Mouse (Mus musculus) liver, postnatal 0 days (tissue): ENCODE data around the gene Dpp7. TPM values are rescaled to one million over a fixed set of nuclear protein-coding genes. Genes with fewer than 3 reads are reported as not detected.

ENCODE experiments used
- ATAC-seq: fragments of 200-750 bp; cut with Nextera tagmentation; 2 replicates; pipeline ENCODE4 v1.8.0; 2017; ENCODE audit warnings: mild to moderate bottlenecking, moderate library complexity
- DNase-seq: peaks from one replicate; pipeline ENCODE4 v3.0.0-alpha.2; 2016
- H3K27ac ChIP-seq: fragments of 300-500 bp; sonication (generic); 2 replicates; pipeline ENCODE4 v1.5.1; 2014; ENCODE audit warnings: antibody characterized with exemption, moderate library complexity, mild to moderate bottlenecking, low read depth
- H3K27me3 ChIP-seq: fragments of 300-500 bp; sonication (generic); 2 replicates; pipeline ENCODE4 v1.6.1; 2014; ENCODE audit warnings: low read length, control low read depth, mixed read lengths; ENCODE audit not compliant: insufficient read depth
- H3K36me3 ChIP-seq: fragments of 300-500 bp; sonication (generic); replicated peaks from 2 replicates; pipeline ENCODE4 v1.6.1; 2014; ENCODE audit warnings: mild to moderate bottlenecking, control low read depth, low read length, moderate library complexity, mixed read lengths; ENCODE audit not compliant: insufficient read depth
- H3K4me1 ChIP-seq: fragments of 300-500 bp; sonication (generic); 2 replicates; pipeline ENCODE4 v1.6.1; 2014; ENCODE audit warnings: antibody characterized with exemption, mild to moderate bottlenecking, control low read depth; ENCODE audit not compliant: insufficient read depth
- H3K4me2 ChIP-seq: fragments of 300-500 bp; sonication (generic); 2 replicates; pipeline ENCODE4 v1.6.1; 2014; ENCODE audit warnings: low read depth, mild to moderate bottlenecking, low read length, moderate library complexity, mixed read lengths
- H3K4me3 ChIP-seq: fragments of 300-500 bp; sonication (generic); 2 replicates; pipeline ENCODE4 v1.5.1; 2014; ENCODE audit warnings: low read depth, low read length
- H3K9ac ChIP-seq: fragments of 300-500 bp; sonication (generic); replicated peaks from 2 replicates; pipeline ENCODE4 v1.6.1; 2014; ENCODE audit warnings: mild to moderate bottlenecking, moderate library complexity
- H3K9me3 ChIP-seq: fragments of 300-500 bp; sonication (generic); 2 replicates; pipeline ENCODE4 v1.6.1; 2016; ENCODE audit warnings: mild to moderate bottlenecking, control low read depth, low read length, mixed read lengths
- CTCF ChIP-seq: sonication (generic); IDR thresholded peaks from 2 replicates; pipeline ENCODE4 v1.5.1; 2016; ENCODE audit warnings: antibody characterized with exemption, low read depth
- EP300 ChIP-seq: IDR thresholded peaks from 2 replicates; pipeline ENCODE4 v1.6.1; 2016; ENCODE audit warnings: antibody characterized with exemption, low read depth, mild to moderate bottlenecking
- WGBS: fragments of 180-500 bp; shearing (Covaris S2); extraction: QIAGEN DNeasy Blood & Tissue Kit; methylation state at CpG from one replicate; pipeline ENCODE4 v1.1.7; 2014; ENCODE audit not compliant: insufficient replicate concordance; 5-methylcytosine and 5-hydroxymethylcytosine counted together
- polyA plus RNA-seq: library from polyadenylated mRNA; unstranded; fragments of >200 nt; fragmentation: Nextera tagmentation; extraction: Ambion mirVana; gene quantifications from 2 replicates; pipeline ENCODE4 v1.2.1, GENCODE M21; 2015

Gene Dpp7
- polyA plus RNA-seq, 1 experiment from 2014 or later: 15.4 TPM

DNA sequence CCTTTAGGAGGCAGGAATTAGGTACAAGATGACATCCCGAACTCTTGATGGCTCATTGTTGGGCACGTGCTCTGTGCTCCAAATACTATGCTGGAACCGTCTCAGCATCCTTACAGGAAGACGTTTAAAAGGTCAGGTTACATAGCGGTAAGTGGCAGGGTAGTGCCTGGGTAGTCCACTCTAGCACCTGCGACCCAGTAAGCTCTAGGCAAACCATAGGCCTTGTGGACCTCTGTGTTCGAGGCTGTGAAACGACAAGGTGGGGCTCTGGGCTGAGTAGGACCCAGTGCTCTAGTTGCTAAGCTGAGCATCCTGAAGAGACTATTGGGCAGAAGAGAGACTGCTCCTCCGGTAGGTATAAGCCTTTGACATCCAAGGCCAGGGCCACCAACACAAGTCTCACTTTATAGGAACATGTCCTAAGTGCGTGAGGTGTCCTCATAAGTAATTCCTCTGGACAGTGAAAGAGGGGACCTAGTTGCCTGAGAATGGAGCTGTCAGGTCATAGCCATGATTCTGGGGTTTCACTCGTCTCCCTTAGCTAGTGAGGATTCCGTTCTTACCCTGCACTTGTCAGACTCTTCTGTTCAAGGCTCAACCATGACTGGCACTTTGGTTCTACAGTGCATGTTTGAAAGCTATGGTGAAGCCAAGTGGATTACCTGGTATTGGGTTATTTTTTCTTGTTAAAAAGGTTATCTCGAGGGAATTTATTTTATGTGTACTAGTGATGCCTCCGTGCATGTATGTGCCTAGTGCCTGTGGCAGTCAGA, 50.4 kb downstream of the Dpp7 start:
- ATAC-seq (no peak), DNase-seq (no peak)
- H3K27me3 ChIP-seq: peaks cover 44% of the 10 kb centered on the region
- no peaks in the 10 kb centered on the region; the same call in 1 of the 2 replicates for H3K4me1 ChIP-seq
- H3K9ac ChIP-seq: no peak overlapping the region
- no peaks in the 10 kb centered on the region for H3K36me3 ChIP-seq
- no peaks in the 10 kb centered on the region for H3K9me3 ChIP-seq
- WGBS: 45% methylated on average over 14 of the region's 14 CpGs
- H3K27ac ChIP-seq: no peak overlapping the region
- no peak for TF ChIP-seq EP300
- no peak for TF ChIP-seq CTCF
- H3K4me2 ChIP-seq: no peak overlapping the region
- no peak overlapping the region for H3K4me3 ChIP-seq

DNA sequence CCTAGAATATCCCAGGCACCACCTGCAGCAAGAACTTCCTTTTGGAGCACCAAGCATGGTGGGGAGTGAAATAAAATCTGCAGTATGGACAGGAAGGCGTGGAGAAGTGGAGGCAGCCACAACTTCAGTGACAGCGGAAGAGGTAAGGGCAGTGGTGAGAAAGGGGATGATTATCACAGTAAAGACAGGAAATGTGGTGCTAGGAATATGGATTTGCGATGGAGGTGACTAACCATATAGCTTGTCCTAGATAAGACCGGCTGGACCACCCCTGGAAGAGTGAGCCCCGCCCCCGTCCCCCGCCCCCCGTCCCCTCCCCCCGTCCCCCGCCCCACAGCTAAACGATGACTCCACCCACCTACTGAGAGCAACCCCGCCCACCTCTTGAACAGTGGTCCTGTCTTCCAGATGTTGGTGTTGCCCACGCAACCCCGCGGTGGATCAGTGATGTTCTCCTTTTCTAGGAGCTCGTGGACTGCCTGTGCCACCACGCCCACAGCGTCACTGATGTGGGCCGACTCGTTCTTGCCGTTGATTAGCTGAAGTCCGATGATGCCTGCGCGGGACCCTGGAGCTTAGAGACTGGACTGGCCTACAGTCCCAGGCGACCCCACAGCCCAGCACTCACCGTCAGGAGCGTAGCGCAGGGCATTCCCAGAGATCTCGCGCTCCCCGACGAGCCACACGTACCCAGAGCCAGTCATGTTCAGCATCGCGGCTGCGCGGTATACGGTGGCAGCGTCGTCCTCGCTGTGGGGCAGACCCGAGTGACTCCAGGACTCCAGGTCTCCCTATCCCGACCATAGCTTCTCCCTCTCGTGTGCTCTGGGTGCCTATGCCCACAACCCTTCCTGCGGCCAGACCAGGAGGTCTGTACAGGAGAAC, 51.3 kb downstream of the Dpp7 start:
- H3K27me3 ChIP-seq: peaks cover 35% of the 10 kb centered on the region
- no peaks in the 10 kb centered on the region; the same call in 1 of the 2 replicates for H3K4me1 ChIP-seq
- TF ChIP-seq EP300: no peak
- ATAC-seq (no peak), DNase-seq (no peak)
- H3K27ac ChIP-seq: no peak overlapping the region
- 2% methylated on average over 44 of the region's 45 CpGs for WGBS
- no peak overlapping the region for H3K9ac ChIP-seq
- H3K4me2 ChIP-seq: peak overlapping the region; percentile 51
- H3K36me3 ChIP-seq: no peaks in the 10 kb centered on the region
- no peaks in the 10 kb centered on the region for H3K9me3 ChIP-seq
- peak overlapping the region; percentile 13 for H3K4me3 ChIP-seq

DNA sequence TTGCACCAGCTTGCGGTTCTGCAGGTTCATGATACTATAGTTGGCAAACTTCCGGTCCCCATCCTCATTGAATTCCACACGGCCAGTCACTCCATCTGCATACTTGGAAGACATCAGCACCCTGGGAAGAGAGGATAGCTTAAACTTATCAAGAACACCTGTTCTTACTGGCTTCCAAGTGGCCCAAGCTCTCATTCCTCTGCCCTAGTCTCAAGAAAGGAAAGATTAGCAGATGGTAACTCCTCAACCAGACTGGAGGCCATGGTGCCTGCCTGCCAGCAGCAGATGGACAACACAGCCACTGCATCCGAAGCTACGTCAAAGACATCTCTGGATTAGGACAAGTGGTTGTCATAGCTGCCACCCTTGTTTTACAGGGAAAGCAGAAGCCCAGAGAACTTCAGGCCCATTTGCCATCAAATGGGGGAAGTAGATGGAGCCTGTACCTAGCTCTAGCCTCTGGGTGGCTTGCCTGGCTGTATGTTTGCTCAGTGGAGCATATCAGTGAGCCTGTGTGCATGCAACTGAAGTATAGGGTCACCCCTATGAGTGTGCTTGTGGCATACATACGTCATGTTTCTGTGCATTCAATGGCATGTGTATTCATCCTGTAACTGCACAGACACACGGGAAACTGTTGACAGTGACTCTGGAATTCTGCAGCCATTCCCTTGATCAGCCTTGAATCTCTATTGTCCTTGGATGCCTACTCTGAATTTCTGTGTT, 52.1 kb downstream of the Dpp7 start:
- Histone ChIP-seq H3K4me2 (no peak overlapping the region), H3K36me3 (no peaks in the 10 kb centered on the region), H3K27me3 (peaks cover 32% of the 10 kb centered on the region), H3K4me1 (no peaks in the 10 kb centered on the region; the same call in 1 of the 2 replicates), H3K27ac (no peak overlapping the region), H3K9ac (no peak overlapping the region), H3K4me3 (no peak overlapping the region), H3K9me3 (no peaks in the 10 kb centered on the region)
- WGBS: 56% methylated on average over 7 of the region's 7 CpGs
- ATAC-seq: no peak
- TF ChIP-seq CTCF (no peak), EP300 (no peak)
- no peak for DNase-seq

DNA sequence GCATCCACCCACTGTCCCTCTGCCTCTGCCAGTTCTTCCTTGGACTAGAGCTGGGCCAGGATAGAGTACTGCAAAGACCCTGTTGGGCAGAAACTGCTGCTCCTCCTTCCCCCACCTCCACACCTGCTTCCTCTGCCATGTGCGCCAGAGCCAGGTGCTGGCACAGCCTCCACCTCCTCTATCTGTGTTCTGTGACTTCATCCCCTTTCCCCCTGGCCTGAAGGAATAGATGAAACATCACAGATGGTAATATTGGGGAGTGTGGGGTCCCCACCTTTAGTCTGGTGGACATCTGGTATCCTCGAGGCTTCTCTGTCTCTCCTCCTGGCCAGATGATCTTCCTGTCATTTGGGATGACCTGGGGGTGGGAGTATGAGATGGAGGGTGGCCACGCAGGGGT, 52.7 kb downstream of the Dpp7 start:
- H3K9ac ChIP-seq: no peak overlapping the region
- no peaks in the 10 kb centered on the region; the same call in 1 of the 2 replicates for H3K4me1 ChIP-seq
- DNase-seq (no peak), ATAC-seq (no peak)
- no peak overlapping the region for H3K4me2 ChIP-seq
- peaks cover 26% of the 10 kb centered on the region for H3K27me3 ChIP-seq
- H3K27ac ChIP-seq: no peak overlapping the region
- WGBS: 60% methylated on average over 3 of the region's 3 CpGs
- no peak overlapping the region for H3K4me3 ChIP-seq
- TF ChIP-seq CTCF: no peak
- TF ChIP-seq EP300: no peak
- no peaks in the 10 kb centered on the region for H3K9me3 ChIP-seq
- no peaks in the 10 kb centered on the region for H3K36me3 ChIP-seq

Other genes with a start within 250 kb of the Dpp7 start
- 1.3 and 1.7 TPM in 2 replicates for gene Nrarp, start 175.6 kb downstream of the Dpp7 start, polyA plus RNA-seq
- gene Tor4a, start 159.5 kb downstream of the Dpp7 start, polyA plus RNA-seq: 5.4 and 6.0 TPM in 2 replicates
- 19.3 and 22.3 TPM in 2 replicates for gene Nelfb, start 144.9 kb downstream of the Dpp7 start, polyA plus RNA-seq
- gene Stpg3, start 141.7 kb downstream of the Dpp7 start, polyA plus RNA-seq: not detected in 2 replicates
- gene Fam166a, start 137.6 kb downstream of the Dpp7 start, polyA plus RNA-seq: not detected in 2 replicates
- 263 and 294 TPM in 2 replicates for gene Tubb4b, start 131.7 kb downstream of the Dpp7 start, polyA plus RNA-seq
- not detected in 2 replicates for gene Slc34a3, start 122.0 kb downstream of the Dpp7 start, polyA plus RNA-seq
- not detected in 2 replicates for gene Rnf224, start 119.6 kb downstream of the Dpp7 start, polyA plus RNA-seq
- gene Rnf208, start 114.1 kb downstream of the Dpp7 start, polyA plus RNA-seq: 0.11 TPM in 1 of 2 replicates, not detected in the other
- not detected in 2 replicates for gene Cysrt1, start 113.9 kb downstream of the Dpp7 start, polyA plus RNA-seq
- gene AL732309.1, start 109.5 kb downstream of the Dpp7 start, polyA plus RNA-seq: 1.2 and 1.4 TPM in 2 replicates
- gene Tmem203, start 100.9 kb downstream of the Dpp7 start, polyA plus RNA-seq: 34.0 and 37.1 TPM in 2 replicates
- 5.3 TPM in 2 replicates for gene Tprn, start 93.7 kb downstream of the Dpp7 start, polyA plus RNA-seq
- 77.2 and 81.7 TPM in 2 replicates for gene Ssna1, start 83.9 kb downstream of the Dpp7 start, polyA plus RNA-seq
- 19.8 and 22.8 TPM in 2 replicates for gene Anapc2, start 83.9 kb downstream of the Dpp7 start, polyA plus RNA-seq
- not detected in 2 replicates for gene Tmem210, start 68.2 kb downstream of the Dpp7 start, polyA plus RNA-seq
- not detected in 2 replicates for gene Lrrc26, start 66.4 kb downstream of the Dpp7 start, polyA plus RNA-seq
- gene Grin1, start 37.2 kb downstream of the Dpp7 start, polyA plus RNA-seq: not detected in 2 replicates
- 15.7 and 16.5 TPM in 2 replicates for gene Man1b1, start 24.0 kb downstream of the Dpp7 start, polyA plus RNA-seq
- 18.7 and 19.4 TPM in 2 replicates for gene Uap1l1, start 9.3 kb upstream of the Dpp7 start, polyA plus RNA-seq
- 5.5 and 7.4 TPM in 2 replicates for gene Sapcd2, start 16.0 kb upstream of the Dpp7 start, polyA plus RNA-seq
- gene Entpd2, start 39.5 kb upstream of the Dpp7 start, polyA plus RNA-seq: 2.9 and 3.6 TPM in 2 replicates
- 5.2 and 5.4 TPM in 2 replicates for gene Npdc1, start 43.0 kb upstream of the Dpp7 start, polyA plus RNA-seq
- 0.78 and 0.97 TPM in 2 replicates for gene Fut7, start 66.9 kb upstream of the Dpp7 start, polyA plus RNA-seq
- gene Abca2, start 72.3 kb upstream of the Dpp7 start, polyA plus RNA-seq: 0.71 and 0.87 TPM in 2 replicates
- gene Clic3, start 100.5 kb upstream of the Dpp7 start, polyA plus RNA-seq: 0.77 and 1.4 TPM in 2 replicates
- gene Paxx, start 104.7 kb upstream of the Dpp7 start, polyA plus RNA-seq: 14.7 and 17.1 TPM in 2 replicates
- 0.83 and 1.0 TPM in 2 replicates for gene Ptgds, start 113.7 kb upstream of the Dpp7 start, polyA plus RNA-seq
- gene Lcn12, start 137.6 kb upstream of the Dpp7 start, polyA plus RNA-seq: not detected in 2 replicates
- gene Fbxw5, start 144.4 kb upstream of the Dpp7 start, polyA plus RNA-seq: 26.7 and 26.9 TPM in 2 replicates
- 106 and 107 TPM in 2 replicates for gene C8g, start 145.4 kb upstream of the Dpp7 start, polyA plus RNA-seq
- gene Traf2, start 190.6 kb upstream of the Dpp7 start, polyA plus RNA-seq: 10.6 and 10.7 TPM in 2 replicates
- gene Edf1, start 201.5 kb upstream of the Dpp7 start, polyA plus RNA-seq: 263 and 268 TPM in 2 replicates
- 0.07 and 0.09 TPM in 2 replicates for gene Mamdc4, start 218.5 kb upstream of the Dpp7 start, polyA plus RNA-seq
- 44.7 and 46.1 TPM in 2 replicates for gene Phpt1, start 218.9 kb upstream of the Dpp7 start, polyA plus RNA-seq
- 0.02 TPM in 1 of 2 replicates, not detected in the other for gene Ajm1, start 225.4 kb upstream of the Dpp7 start, polyA plus RNA-seq